Mouse (Mus musculus): ENCODE results near the gene Gxylt2.

The Gxylt2 gene

DNA sequence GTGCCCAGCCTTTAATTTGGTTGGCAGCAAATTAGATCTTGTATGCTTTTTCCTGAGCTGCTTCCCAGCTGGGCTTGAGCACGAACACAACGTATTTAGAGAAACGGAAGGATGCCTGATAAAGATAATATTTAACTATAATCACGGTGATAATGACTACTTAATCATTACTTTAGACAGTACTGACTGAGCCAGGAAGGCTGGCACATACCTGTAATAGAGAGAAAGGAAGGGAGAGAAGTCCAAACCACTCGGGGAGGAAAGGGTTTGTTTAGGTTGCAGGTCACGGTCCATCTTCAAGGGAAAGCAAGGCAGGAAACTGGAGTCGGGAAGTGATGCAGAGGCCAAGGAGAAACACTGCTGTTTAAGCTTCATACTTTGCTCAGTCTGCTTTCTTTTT, 11.6 kb downstream of the Gxylt2 start:
- peak; percentile 14 for DNase-seq

DNA sequence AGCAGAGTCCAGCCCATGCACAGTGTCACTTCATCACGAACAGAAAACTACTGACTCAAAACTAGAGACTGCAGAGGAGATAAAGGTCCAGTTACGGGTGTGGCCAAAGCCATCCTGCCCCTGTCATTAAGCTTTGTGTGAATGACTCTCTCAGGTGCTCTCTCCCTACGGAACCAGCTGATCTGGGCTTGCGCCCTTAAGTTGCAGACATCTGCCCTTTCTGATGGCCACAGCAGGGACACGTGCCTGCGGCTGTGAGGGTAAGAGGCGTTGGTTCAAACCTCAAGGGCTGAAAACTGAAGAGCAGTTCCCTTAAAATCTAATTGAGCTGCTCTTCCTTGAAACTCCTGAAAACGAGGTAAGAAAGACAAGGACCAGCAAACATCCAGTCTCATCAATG, 12.3 kb downstream of the Gxylt2 start:
- DNase-seq: no peak

DNA sequence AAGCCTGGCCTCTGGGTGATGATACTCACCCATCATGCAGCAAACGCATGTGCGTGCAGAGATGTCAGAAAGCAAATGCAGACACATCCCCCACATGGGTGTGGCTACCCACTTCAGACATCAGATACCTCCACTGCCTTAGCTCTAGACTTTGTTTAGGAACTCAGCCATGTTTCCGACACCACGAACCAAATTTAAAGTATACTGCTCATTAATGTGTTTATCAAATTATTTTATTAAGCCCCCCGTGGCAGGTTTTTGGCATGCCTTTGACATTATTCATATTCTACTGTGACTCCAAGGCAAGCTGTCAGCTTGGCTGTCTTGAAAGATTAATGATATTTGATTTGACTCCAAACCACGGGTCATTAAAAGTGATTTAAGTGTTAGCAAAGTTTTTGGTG, 15.6 kb downstream of the Gxylt2 start:
- no peak for DNase-seq

DNA sequence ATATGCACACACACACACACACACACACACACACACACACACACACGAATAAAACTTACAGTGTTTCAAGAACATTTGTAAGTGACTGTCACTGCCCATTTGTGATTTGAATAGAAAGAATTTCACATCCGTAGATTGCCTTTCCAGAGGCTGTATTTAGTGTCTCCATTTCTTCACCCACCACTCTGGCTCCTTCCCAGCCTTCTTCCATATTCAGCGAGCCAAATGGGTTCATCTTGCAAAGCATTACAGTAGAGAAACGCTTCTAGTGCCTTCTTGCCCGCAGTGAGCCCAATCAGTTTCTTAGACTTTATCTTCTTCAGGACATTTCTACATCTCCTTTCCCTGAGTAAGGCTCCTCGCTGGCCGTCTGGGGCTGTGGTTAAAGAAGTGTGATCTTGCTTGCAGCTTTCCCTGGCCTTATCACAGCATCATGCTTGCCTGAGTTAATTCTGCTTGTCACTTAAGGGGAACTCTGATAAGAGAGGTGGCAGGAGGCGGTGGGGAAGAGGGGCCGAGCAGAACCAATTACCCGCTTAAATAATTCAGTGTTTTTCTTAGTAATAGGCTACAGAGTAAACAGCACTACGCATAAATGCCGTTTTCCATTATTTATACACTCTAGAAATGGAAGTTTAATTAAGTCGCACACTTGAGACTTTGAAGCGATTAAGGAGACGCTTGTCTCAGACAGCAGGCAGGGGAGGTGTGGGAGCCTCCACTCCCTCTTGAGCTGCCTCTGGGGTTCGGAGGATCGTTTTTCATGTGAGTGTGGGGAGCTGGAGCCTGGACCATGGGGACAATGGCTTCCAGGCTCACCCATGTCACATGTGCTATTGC, 16.6 kb downstream of the Gxylt2 start:
- no peak for DNase-seq

DNA sequence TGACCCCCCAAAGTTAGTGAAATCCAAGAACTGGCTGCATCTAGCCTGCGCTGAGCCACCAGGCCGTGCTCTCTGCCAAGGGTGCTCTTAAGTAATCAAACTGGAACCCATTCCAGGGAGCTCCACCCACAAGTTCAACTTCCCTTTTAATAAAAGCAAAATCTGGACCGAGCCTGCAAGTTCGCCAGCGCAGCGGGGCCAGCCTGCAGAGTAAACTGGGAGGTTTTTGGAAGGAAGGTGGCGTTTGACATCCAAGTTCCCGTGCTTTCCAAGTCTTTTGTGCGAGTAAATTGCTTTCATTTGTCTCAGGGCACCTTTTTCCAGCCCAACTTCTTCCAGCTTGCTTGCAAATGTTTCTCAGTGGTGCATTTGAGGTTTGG, 27.5 kb downstream of the Gxylt2 start:
- DNase-seq: peak; percentile 72

DNA sequence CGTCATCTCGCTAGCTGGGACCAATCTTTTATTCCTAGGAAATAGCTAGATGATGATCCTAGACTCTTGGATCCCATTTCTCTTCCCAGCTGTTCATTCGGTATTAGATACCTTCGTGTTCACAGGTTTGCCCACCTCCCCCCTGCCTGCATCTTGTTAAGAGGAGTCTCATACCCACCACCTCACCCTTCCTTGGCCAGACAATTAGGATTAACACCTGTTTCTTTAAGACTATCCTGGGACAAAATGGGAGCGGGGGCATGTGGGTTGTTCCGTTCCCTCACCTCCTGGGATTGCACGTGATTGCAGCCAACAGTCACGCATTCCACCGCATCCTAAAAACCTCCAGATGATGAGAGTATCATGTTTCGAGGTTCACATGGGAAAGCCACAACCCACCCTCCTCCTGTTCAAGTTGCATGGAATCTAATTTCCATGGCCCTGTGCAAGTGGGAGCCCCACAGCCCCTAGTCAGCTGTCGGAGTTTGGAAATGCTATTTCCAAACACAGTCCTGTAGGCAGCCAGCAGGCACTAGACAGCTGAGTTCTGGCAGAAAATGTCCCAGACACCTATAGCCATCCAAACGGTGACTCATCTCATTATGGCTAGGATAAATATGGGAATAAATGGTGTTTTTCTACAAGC, 28.0 kb downstream of the Gxylt2 start:
- peak; percentile 49 for DNase-seq

DNA sequence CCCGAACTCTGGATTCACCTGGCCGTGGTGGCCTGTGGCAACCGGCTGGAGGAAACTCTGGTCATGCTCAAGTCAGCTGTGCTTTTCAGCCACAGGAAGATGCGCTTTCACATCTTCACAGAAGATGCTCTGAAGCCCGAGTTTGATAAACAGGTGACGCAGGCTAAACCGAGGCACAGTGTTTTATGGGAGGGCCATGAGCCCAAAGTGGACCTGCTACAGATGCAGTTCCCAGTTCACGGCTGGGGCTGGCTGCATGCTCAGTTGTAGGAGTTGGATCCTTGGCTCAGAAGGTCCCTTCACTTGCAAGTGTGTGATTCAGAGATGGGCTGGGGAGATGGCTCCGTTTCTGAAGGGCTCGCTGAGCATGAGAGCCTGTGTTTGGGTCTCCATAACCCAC, 28.7 kb downstream of the Gxylt2 start:
- DNase-seq: no peak

DNA sequence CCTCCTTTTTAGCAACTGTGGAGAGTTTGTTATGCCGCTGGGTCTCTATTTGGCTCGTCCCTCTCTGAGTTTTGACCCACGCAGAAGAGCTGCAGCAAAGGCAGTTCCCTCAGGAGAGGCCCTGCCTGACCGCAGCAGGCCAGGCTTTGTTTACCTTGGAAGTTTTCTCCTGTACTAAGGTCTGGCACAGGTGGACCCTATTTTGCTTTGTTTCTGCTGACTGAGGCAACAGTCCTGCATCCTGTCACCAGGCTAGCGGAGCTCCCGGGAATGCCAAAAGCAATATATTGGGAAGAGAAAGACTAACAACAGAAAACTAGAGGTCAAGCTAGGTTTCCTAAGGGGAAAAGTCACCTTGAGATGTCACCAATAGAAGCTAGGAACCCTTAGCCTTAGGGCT, 29.8 kb downstream of the Gxylt2 start:
- no peak for DNase-seq

DNA sequence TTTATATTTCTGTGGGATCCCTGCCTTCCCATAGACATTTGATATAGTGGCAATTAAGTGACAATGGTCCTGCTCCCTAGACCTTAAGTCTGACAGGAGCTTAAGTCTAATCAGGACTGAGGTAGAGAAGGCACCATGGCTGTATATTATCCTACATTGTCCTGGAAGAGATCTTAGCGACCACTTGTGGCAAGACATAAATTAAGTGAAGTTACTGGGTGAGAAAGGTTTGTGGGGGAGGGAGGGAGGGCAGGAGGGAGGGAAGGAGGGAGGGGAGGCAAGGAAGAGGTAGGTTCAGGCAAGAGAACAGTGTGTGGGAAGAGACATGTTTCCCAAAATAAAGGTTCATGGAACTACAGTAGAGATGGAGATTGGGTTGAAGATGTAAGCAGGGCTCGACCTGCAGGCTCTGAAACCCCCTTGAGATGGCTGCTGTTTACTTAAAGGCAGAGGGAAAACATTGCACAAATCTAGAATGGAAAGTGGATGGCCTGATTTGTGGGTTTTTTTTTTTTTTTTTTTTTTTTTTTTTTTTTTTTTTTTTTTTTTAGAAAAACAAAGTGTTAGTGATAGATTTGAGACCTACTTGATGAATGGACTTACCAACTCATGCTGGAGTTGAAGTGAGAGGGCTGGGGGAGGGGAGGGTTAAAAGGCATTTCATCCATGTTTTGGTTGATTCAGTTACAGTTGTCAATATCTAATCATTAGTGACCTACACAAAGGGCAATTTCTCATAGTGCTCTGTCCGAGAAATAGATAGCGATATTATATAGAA, 54.1 kb downstream of the Gxylt2 start:
- DNase-seq: no peak

DNA sequence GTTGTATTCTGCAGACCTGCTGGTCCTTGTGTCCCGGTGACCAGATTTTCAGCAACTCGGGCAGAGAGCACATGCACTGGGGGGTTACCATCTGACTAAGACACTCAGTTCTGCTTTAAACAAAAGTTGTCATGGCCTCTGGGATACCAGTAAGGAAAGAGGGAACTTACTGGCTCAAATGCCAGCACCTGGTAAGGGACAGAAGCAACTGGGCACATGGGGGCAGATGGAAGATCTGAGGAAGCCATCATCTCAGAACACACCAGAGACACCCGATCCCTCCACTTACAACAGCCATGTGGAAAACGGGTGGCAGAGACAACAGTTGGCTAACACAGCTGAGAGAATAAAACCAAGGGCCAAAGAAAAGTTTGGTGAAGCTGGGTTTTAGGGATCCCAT, 63.2 kb downstream of the Gxylt2 start:
- DNase-seq: no peak

DNA sequence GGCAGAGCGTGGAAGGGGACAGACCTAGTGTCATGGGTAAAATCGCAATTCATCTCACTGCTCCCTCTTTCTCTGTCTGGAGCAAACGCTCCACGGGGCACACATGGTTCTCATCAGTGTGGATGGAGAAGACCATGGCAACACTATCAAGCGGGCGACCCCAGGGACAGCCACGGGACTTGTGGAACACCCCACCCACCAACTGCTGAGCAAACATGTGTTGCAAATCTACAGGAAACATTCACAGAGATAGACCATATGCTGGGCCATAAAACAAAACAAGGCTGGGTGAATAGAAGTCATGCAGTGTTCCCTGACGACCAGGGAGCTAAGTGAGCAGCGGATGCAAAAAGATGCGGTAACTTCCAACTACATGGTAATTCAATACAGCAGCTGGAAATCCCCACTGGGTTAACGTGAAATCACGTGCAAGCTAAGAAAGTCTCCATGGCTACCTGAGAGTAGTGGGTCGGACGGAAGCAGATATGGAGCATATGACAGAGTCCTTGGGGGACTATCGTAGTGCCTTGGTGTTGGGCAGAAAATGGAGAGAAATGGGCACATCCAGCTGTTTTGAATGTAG, 71.5 kb downstream of the Gxylt2 start:
- no peak for DNase-seq

DNA sequence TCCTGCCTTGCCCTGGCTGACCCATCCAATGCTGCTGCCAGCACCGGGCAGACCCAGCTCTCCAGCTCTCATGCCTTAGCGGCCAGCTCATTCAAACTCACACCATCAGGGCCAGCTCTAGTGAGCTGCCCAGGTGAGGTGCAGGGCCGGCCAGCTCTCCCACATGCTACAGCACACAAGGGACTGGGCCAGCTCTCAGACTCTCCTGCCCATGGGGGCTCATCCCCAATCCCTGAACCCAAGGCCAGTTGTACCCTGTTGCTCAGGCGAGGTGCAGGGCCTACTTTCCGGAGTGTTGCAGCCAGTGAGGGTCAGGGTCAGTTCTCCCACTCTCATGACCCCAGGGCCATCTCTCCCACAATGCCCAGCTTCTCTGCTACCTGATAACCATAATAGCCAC, 74.1 kb downstream of the Gxylt2 start:
- no peak for DNase-seq

DNA sequence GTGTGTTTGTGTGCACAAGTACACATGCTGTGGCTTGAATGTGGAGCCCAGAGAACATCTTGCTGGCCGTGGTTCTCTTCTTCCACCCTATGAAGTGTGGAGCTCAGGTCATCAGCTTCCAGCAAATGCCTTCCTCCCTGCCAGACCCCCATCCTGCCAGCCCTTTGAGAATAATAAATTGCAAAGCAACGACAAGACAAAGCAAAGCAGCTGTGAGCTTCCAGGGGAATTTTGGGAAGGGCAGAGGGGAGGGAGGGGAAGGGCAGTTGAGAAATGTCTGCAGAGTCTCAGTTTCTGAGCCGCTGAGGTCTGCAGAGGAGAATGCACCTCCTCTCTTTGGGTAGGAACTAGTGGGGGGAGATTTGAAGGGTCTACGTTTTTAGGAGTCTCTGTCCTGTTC, 75.9 kb downstream of the Gxylt2 start:
- no peak for DNase-seq

DNA sequence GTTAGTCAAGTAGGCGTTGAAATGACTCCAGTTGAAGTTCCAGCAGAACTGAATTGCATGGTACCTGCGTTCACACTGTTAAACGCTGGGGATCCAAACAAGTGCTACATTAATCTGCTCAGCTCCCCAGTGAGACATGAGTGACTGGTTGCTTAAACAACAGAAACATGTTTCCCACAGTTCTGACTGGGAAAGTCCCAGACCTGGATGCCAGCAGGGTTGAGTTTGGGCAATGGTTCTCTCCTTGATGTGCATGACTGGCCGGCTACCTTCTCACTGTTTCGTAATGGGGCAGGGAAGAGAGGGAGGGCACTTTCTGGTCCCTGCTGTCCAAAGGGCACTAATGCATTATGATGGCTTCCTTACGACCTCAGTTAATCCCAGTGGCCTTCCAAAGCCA, 77.1 kb downstream of the Gxylt2 start:
- DNase-seq: no peak

DNA sequence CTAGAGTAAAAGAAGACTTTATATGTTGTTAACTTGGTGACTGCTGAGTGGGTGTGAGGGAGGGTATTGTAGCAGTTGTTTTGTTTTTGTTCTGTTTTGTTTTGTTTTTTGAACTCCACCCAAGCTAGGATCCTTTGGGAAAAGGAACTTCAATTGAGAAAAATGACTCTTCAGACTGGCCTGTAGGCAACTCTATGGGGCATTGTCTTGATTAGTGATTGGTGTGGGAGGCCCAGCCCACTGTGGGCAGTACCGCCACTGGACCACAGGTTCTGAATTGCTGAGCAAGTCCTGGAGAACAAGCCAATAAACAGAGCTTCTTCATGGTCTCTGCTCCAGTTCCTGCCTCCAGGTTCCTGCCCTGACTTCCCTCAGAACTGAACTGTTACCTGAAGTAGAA, 83.2 kb downstream of the Gxylt2 start:
- no peak for DNase-seq

DNA sequence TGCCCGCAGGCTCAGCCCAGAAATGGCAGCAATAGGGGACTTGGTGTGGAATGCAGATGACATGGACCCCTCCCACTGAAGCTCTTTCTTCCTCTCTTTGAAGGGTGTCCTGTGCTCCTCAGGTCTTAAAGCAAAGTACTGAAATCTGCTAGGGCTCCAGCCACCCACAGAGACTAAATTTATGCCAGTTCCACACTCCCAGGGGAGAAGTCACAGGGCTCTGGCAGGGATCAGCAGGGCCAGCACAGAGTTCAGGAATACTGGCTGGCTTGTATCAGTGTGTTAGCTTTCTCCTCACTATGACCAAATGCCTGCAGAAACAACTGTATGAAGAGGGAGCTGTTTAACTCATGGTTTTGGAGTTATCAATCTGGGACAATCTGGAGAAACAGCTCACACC, 84.6 kb downstream of the Gxylt2 start:
- DNase-seq: no peak

DNA sequence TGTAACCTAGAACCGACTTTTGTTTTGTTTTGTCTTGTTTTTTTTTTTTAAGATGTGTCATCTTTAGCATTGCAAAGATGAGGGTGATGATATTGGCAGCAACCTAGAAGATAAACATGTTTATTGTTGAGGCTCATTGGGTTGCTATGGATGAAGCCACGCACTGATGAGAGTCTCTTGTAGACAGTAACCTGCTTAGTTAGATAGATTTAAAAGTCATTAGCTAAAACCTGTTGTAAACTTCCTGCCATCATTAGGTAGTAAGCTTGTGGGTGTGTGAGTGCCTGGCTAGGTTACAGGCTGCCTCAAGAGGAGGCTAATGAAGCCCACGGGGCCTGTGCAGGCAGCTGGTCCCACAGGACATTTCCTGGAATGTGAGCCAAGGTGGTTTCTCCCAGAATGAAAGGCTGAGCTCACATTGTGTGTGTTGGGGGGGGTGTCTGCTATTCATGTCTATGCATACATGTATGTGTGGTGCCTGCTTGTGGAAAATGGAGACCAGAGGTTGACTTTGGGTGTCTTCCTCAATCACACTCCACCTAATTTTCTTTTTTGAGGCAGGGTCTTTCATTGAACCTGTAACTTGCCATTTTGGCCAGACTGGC, 87.6 kb downstream of the Gxylt2 start:
- DNase-seq: no peak

DNA sequence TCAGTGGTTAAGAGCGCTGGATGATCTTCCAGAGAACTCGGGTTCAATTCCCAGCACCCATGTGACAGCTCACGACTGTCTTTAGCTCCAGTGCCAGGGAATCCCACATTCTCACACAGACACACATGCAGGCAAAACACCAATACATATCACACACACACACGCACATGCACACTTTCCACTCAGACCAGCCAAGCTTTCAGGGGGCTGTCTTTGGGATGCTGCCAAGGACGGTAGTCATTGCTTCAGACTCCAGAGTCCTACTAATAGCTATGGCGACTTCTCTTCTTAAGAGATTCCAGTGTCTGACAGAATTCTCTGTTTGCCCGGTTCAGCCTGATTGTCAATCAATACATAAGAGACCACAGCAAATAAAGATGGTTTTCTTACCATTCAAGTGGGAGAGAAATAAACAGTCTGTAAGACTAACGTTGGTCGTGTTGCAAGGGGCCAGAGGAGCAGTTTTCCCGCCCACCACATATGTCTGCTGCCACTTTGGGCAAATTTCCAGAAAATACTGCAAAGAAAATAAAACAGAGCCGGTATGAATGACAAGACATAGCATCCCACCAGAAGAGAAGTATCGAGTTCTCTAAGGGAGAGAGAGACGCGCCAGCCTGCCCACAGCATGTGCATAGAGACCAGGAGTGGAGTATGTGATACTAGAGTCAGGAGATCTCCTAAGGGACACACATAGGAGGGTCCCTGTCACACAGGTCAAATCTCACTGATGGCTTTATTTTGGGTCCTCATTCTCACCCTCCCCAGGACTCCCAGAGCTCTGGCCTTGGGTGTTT, 88.6 kb downstream of the Gxylt2 start:
- DNase-seq: no peak

DNA sequence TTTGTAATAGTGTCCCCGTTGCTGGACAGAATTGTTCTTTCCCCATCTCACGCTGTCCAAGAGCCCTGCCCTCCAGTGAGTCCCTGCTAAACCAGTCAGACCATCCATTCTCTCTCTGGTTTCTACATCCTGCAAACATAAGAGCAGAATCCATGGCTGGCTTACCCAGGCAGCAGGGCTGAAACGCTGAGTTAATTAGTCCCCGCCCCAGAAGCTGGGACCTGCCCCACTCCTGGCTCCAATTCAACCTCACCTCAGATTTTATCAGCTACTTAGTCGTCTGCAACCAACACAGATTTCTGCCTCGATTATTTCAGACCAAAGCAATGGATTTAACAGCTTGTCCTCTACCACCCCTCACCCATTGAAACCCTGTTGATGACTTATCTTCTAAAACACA, 91.3 kb downstream of the Gxylt2 start:
- DNase-seq: no peak

DNA sequence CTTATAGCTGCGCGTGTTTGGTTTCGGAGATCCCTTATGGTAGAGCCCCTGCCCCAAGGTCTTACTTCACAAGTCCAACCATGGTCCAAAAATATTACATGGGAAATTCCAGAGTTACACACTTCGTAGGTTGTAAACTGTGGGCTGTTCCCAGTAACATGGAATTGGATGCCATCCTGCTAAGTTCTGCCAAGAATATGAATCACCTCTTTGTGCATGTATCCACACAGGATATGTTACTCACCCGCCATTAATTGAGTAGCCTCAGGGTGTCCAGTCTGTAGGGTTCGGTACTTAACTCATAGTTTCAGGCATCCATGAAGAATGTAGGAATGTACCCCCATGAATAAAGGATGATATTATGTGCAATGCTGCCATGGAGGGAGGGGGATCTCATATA, 94.8 kb downstream of the Gxylt2 start:
- no peak for DNase-seq

DNA sequence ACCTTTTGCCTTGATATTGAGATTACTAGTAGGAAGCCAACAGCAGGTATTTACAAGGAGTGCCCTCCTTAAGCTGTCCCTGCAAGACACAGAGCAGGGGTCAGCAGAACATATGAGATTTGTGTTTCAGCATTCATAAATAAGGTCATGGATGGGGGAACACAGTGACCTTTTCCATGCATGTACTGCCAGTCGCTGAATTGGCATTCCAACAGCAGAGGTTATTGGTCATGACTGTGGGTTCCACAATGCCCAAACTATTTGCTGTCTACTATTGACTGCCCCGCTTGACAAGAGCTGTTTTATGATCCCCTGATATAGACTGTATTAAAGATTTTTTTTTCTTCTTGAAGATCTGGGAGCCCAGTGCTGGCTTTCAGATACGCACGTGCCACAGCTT, 95.2 kb downstream of the Gxylt2 start:
- DNase-seq: no peak

DNA sequence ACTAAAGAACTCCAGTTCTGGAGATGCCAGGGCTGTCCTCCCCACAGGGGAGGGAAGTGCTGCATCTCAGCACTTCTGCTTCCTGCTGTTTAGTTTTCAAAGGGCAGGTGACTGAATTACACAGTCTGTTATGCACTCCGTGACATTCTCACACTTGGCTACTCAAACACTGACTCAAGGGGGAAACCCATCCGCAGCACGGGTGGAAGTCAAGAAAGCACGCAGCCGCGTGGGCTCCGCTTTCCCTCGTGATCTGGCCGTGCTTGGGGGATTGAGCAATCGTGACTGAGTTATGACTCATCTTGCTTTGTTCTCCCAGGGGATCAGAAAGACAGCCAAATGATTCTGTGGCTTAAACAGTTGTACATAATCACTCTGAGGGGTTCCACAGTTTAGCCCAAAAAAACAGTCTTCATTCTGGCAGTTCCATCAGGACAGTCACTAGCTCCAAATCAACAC, 96.0 kb downstream of the Gxylt2 start:
- DNase-seq: peak; percentile 61

Data from lung, postnatal 14 days (tissue).